Mouse (Mus musculus) gastrocnemius, adult 2 months (tissue): ENCODE measurements around the gene Ptrh1. TPM values are rescaled to one million over a fixed set of nuclear protein-coding genes. Genes with fewer than 3 reads are reported as not detected.

ENCODE experiments used
- DNase-seq: peaks from one replicate; pipeline ENCODE4 v3.0.0; 2022
- H3K27ac ChIP-seq: fragments of 200-600 bp; 2 replicates; pipeline ENCODE4 v1.8.1; 2022; ENCODE audit warnings: mild to moderate bottlenecking
- H3K4me3 ChIP-seq: fragments of 200-600 bp; 2 replicates; pipeline ENCODE4 v1.8.1; 2022; ENCODE audit warnings: mild to moderate bottlenecking, moderate library complexity
- CTCF ChIP-seq: fragments of 200-600 bp; IDR thresholded peaks from 2 replicates; pipeline ENCODE4 v1.8.1; 2022; ENCODE audit warnings: antibody characterized with exemption, mild to moderate bottlenecking, moderate library complexity
- intact Hi-C: fragments of 180-260 bp; cut with DNase I; formaldehyde crosslinking; loops from one replicate; pipeline ENCODE4 v1.15.1; 2025
- long read RNA-seq, 2 experiments: library from polyadenylated mRNA; stranded (forward); transcript quantifications; one replicate each; pipeline ENCODE4 v2.0.0; 2021
- total RNA-seq, 2 experiments: library from RNA; stranded (reverse); gene quantifications; 2 replicates each; pipeline ENCODE4 v1.2.3; 2021

Ptrh1 gene
- total RNA-seq = 1 to 10 TPM; 1.3 to 2.5 TPM
- long read RNA-seq, experiment 1, partial matches to known transcripts = 0 of 2 reads
- long read RNA-seq, experiment 1, other reads (novel, unspliced or antisense) = 0 of 2 reads
- long read RNA-seq, experiment 2, partial matches to known transcripts = 0 of 4 reads
- long read RNA-seq, experiment 2, other reads (novel, unspliced or antisense) = 2 of 4 reads

- intact Hi-C loops = no loop called here
- no peak for TF ChIP-seq CTCF
- Histone ChIP-seq H3K27ac (peak within 1 kb of the TSS; percentile 91), H3K4me3 (peak within 1 kb of the TSS; percentile 90)
- peak; percentile 99 for DNase-seq
Observed at GRCm38 (mm10) chr2:32775359-32776074, at the start of gene Ptrh1, which contains the start of gene Ttc16. Ptrh1 (plus strand) TSS chr2:32775786. Ttc16 (minus strand) TSS chr2:32775633.

- peak; percentile 95 for DNase-seq
- peak overlapping the region; percentile 87 for H3K27ac ChIP-seq
- H3K4me3 ChIP-seq = peak overlapping the region; percentile 79
- no peak for TF ChIP-seq CTCF
- intact Hi-C loops = no loop called here
Observed at GRCm38 (mm10) chr2:32727435-32727834, 48.2 kb upstream of the Ptrh1 start.

- TF ChIP-seq CTCF = no peak
- DNase-seq = peak; percentile 50
- Histone ChIP-seq H3K27ac (peak overlapping the region; percentile 87), H3K4me3 (peak overlapping the region; percentile 79)
- intact Hi-C loops = no loop called here
Observed at GRCm38 (mm10) chr2:32728463-32728862, 47.1 kb upstream of the Ptrh1 start.

GRCm38 (mm10) chr2:32729547-32729946 lies 46.0 kb upstream of the Ptrh1 start:
- Histone ChIP-seq H3K4me3 (peak overlapping the region; percentile 79), H3K27ac (peak overlapping the region; percentile 87)
- intact Hi-C loops = no loop called here
- TF ChIP-seq CTCF = no peak
- DNase-seq = no peak

- no peak for TF ChIP-seq CTCF
- Histone ChIP-seq H3K27ac (peak overlapping the region; percentile 87), H3K4me3 (peak overlapping the region; percentile 79)
- DNase-seq = no peak
- intact Hi-C loops = no loop called here
Observed at GRCm38 (mm10) chr2:32730854-32731253, 44.7 kb upstream of the Ptrh1 start.

- peak overlapping the region; percentile 79 for H3K4me3 ChIP-seq
- TF ChIP-seq CTCF = no peak
- intact Hi-C loops = no loop called here
- DNase-seq = no peak
- peak overlapping the region; percentile 87 for H3K27ac ChIP-seq
Observed at GRCm38 (mm10) chr2:32731911-32732310, 43.7 kb upstream of the Ptrh1 start.

- Histone ChIP-seq H3K27ac (peak overlapping the region; percentile 87), H3K4me3 (peak overlapping the region; percentile 79)
- intact Hi-C loops = no loop called here
- no peak for TF ChIP-seq CTCF
- DNase-seq = no peak
Observed at GRCm38 (mm10) chr2:32732695-32733094, 42.9 kb upstream of the Ptrh1 start.

- DNase-seq = no peak
- H3K27ac ChIP-seq = peak overlapping the region; percentile 75
- H3K4me3 ChIP-seq = peak overlapping the region; percentile 36
- no peak for TF ChIP-seq CTCF
- intact Hi-C loops = no loop called here
Observed at GRCm38 (mm10) chr2:32734480-32734879, 41.1 kb upstream of the Ptrh1 start.

GRCm38 (mm10) chr2:32734933-32735332 lies 40.7 kb upstream of the Ptrh1 start:
- intact Hi-C loops = no loop called here
- H3K4me3 ChIP-seq = peak overlapping the region; percentile 48
- no peak for TF ChIP-seq CTCF
- peak; percentile 62 for DNase-seq
- peak overlapping the region; percentile 75 for H3K27ac ChIP-seq

GRCm38 (mm10) chr2:32736306-32736829 lies 39.2 kb upstream of the Ptrh1 start:
- intact Hi-C loops = no loop called here
- Histone ChIP-seq H3K27ac (peak overlapping the region; percentile 75), H3K4me3 (peak overlapping the region; percentile 48)
- DNase-seq = no peak
- no peak for TF ChIP-seq CTCF

GRCm38 (mm10) chr2:32737008-32737407 lies 38.6 kb upstream of the Ptrh1 start:
- peak overlapping the region; percentile 37 for H3K4me3 ChIP-seq
- no peak for DNase-seq
- peak overlapping the region; percentile 75 for H3K27ac ChIP-seq
- no peak for TF ChIP-seq CTCF
- intact Hi-C loops = no loop called here

GRCm38 (mm10) chr2:32739311-32739710 lies 36.3 kb upstream of the Ptrh1 start:
- H3K4me3 ChIP-seq = no peak overlapping the region; the same call in 1 of the 2 replicates
- intact Hi-C loops = no loop called here

GRCm38 (mm10) chr2:32740916-32741272 lies 34.7 kb upstream of the Ptrh1 start, which contains the start of gene 6330409D20Rik:
6330409D20Rik (minus strand) TSS chr2:32741016.
- H3K4me3 ChIP-seq = peak within 1 kb of the TSS; percentile 67
- intact Hi-C loops = no loop called here
- no peak for DNase-seq
- H3K27ac ChIP-seq = peak within 1 kb of the TSS; percentile 28; the same call in 1 of the 2 replicates
- TF ChIP-seq CTCF = no peak

More at GRCm38 (mm10) chr2:32739311-32739710, 36.3 kb upstream of the Ptrh1 start:
- H3K27ac ChIP-seq = peak overlapping the region; percentile 1; the same call in 1 of the 2 replicates
- no peak for TF ChIP-seq CTCF
- DNase-seq = no peak
